Mouse (Mus musculus) neutrophil, adult 5-6 weeks (primary cell): ENCODE measurements at regions not wholly inside any gene's neighbourhood (a gene's known extent, or its start where the extent isn't known, plus 50 kb on each side); places are given as distances from the start of the nearest gene placed in this dataset.
A peak's percentile ranks its signal among the peaks of the same experiment; 100 is the strongest.
"Not testable (repeated sequence)": the region's sequence is repeated elsewhere in the genome, so short reads cannot be mapped to it uniquely, and the experiment has no call there.

Source experiments
- ATAC-seq: fragments of 151-379, 151-347 bp; 2 replicates; pipeline ENCODE4 v1.8.0; 2017; ENCODE audit warnings: mild to moderate bottlenecking, moderate TSS enrichment; ENCODE audit not compliant: insufficient number of reproducible peaks, poor library complexity, low FRiP score, severe bottlenecking; ENCODE audit errors: extremely low read depth

GRCm38 (mm10) chr14:16009778-16010177 lies 239.3 kb upstream of the Ngly1 start:
- ATAC-seq: peak; percentile 86

- ATAC-seq: peak; percentile 39; the same call in 1 of the 2 replicates
Observed at GRCm38 (mm10) chr14:16023853-16024252, 225.2 kb upstream of the Ngly1 start.

GRCm38 (mm10) chr14:16037771-16038170 lies 211.3 kb upstream of the Ngly1 start:
- no peak for ATAC-seq

- no peak for ATAC-seq
Observed at GRCm38 (mm10) chr14:16038336-16038735, 210.7 kb upstream of the Ngly1 start.

GRCm38 (mm10) chr14:16044466-16044865 lies 204.6 kb upstream of the Ngly1 start:
- ATAC-seq: no peak

- ATAC-seq: not testable (repeated sequence)
Observed at GRCm38 (mm10) chr14:16072534-16072933, 176.5 kb upstream of the Ngly1 start.

GRCm38 (mm10) chr14:16074089-16074488 lies 175.0 kb upstream of the Ngly1 start:
- no peak for ATAC-seq

GRCm38 (mm10) chr14:16079096-16079495 lies 170.0 kb upstream of the Ngly1 start:
- no peak for ATAC-seq

GRCm38 (mm10) chr14:16087231-16087630 lies 161.8 kb upstream of the Ngly1 start:
- ATAC-seq: not testable (repeated sequence)

GRCm38 (mm10) chr14:16092391-16093132 lies 156.5 kb upstream of the Ngly1 start:
- ATAC-seq: no peak

GRCm38 (mm10) chr14:16093133-16093505 lies 156.0 kb upstream of the Ngly1 start:
- ATAC-seq: no peak

- no peak for ATAC-seq
Observed at GRCm38 (mm10) chr14:16109414-16109813, 139.7 kb upstream of the Ngly1 start.

GRCm38 (mm10) chr14:16132672-16133071 lies 116.4 kb upstream of the Ngly1 start:
- no peak for ATAC-seq

- no peak for ATAC-seq
Observed at GRCm38 (mm10) chr14:16133410-16133809, 115.7 kb upstream of the Ngly1 start.

- ATAC-seq: no peak
Observed at GRCm38 (mm10) chr14:16136187-16136586, 112.9 kb upstream of the Ngly1 start.

GRCm38 (mm10) chr14:16144299-16144698 lies 104.8 kb upstream of the Ngly1 start:
- ATAC-seq: no peak

GRCm38 (mm10) chr14:16146811-16147210 lies 102.3 kb upstream of the Ngly1 start:
- ATAC-seq: no peak

GRCm38 (mm10) chr14:16151815-16152214 lies 97.3 kb upstream of the Ngly1 start:
- 0 out of 2 replicates have a peak, but pooled peaks have one; percentile 9 for ATAC-seq

GRCm38 (mm10) chr14:16152702-16153101 lies 96.4 kb upstream of the Ngly1 start:
- ATAC-seq: no peak

- ATAC-seq: no peak
Observed at GRCm38 (mm10) chr14:16155106-16155505, 94.0 kb upstream of the Ngly1 start.

- ATAC-seq: peak; percentile 44
Observed at GRCm38 (mm10) chr14:16170226-16170625, 78.9 kb upstream of the Ngly1 start.
